Mouse (Mus musculus): Measurements from ENCODE around the gene Ifitm5. TPM values are rescaled to one million over a fixed set of nuclear protein-coding genes. Genes with fewer than 3 reads are reported as not detected.
A peak's percentile ranks its signal among the peaks of the same experiment; 100 is the strongest.

The Ifitm5 gene
- polyA plus RNA-seq, 1 experiment = 1.8 TPM

DNA sequence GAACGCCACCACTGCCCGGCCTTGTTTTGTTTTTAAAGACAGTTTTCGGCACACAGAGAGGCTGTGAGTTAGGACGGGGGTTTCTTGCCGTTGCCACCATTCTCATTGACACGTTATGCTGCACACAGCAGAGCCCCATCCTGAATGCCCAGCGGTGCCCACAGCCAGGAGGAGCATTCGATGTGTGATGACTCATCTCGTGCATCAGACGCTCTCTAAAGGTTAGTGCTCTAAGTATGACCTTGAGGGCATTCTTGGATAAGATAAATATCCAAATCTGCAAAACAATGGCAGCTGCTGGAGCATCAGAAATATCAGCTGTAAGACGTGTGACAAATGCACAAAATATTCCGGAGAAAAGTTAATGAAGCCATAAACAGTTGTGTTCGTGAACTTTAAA lies 43.0 kb downstream of the Ifitm5 start:
- Histone ChIP-seq H3K27me3 (ENCODE audit: control insufficient read depth, insufficient read depth, low read length, poor library complexity, severe bottlenecking) (no peaks in the 10 kb centered on the region), H3K9me3 (replicated peaks; ENCODE audit: control insufficient read depth, insufficient read depth, low read length, poor library complexity, severe bottlenecking) (no peaks in the 10 kb centered on the region), H3K9ac (ENCODE audit: low read depth, poor library complexity, severe bottlenecking) (no peak overlapping the region), H3K4me1 (ENCODE audit: control insufficient read depth, insufficient read depth, low read length) (peaks cover 3% of the 10 kb centered on the region), H3K4me3 (ENCODE audit: low read depth, low read length) (no peak overlapping the region), H3K36me3 (ENCODE audit: control insufficient read depth, insufficient read depth, low read length, poor library complexity, severe bottlenecking) (no peaks in the 10 kb centered on the region), H3K27ac (ENCODE audit: insufficient read depth, low read length) (no peak overlapping the region)
- TF ChIP-seq EP300 (IDR thresholded peaks at IDR 0.05; ENCODE audit: insufficient read depth, low read depth, low read length) (no peak), POLR2A (IDR thresholded peaks at IDR 0.05; ENCODE audit: insufficient read depth, low read length) (no peak), CTCF (IDR thresholded peaks at IDR 0.05; ENCODE audit: low read depth, low read length) (no peak)

DNA sequence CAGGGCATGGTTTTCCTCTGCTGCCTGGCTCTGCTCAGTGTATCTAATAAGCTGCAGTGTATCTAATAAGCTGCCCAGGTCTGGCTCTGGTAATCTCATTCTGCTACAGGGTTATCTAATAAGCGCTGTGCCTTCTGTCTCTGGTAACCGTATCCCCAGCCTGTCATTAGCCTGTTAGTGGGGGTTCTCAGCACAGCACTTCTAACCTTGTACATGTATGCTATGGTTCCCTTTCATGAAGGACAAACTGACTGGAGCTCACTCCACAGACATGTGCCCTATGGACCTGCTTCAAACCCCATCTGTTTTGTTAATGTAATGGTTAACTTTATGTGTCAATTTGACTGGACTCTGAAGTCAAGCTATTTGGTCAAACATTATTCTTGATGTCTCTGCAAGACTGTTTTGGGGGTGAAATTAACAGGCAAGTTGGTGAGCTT lies 44.4 kb downstream of the Ifitm5 start:
- TF ChIP-seq EP300 (IDR thresholded peaks at IDR 0.05; ENCODE audit: insufficient read depth, low read depth, low read length) = no peak
- TF ChIP-seq CTCF (IDR thresholded peaks at IDR 0.05; ENCODE audit: low read depth, low read length) = no peak
- no peak for TF ChIP-seq POLR2A (IDR thresholded peaks at IDR 0.05; ENCODE audit: insufficient read depth, low read length)
- H3K4me3 ChIP-seq (ENCODE audit: low read depth, low read length) = no peak overlapping the region
- no peak overlapping the region for H3K9ac ChIP-seq (ENCODE audit: low read depth, poor library complexity, severe bottlenecking)
- H3K36me3 ChIP-seq (ENCODE audit: control insufficient read depth, insufficient read depth, low read length, poor library complexity, severe bottlenecking) = no peaks in the 10 kb centered on the region
- H3K9me3 ChIP-seq (replicated peaks; ENCODE audit: control insufficient read depth, insufficient read depth, low read length, poor library complexity, severe bottlenecking) = no peaks in the 10 kb centered on the region
- H3K27ac ChIP-seq (ENCODE audit: insufficient read depth, low read length) = no peak overlapping the region
- H3K27me3 ChIP-seq (ENCODE audit: control insufficient read depth, insufficient read depth, low read length, poor library complexity, severe bottlenecking) = no peaks in the 10 kb centered on the region
- H3K4me1 ChIP-seq (ENCODE audit: control insufficient read depth, insufficient read depth, low read length) = no peaks in the 10 kb centered on the region

DNA sequence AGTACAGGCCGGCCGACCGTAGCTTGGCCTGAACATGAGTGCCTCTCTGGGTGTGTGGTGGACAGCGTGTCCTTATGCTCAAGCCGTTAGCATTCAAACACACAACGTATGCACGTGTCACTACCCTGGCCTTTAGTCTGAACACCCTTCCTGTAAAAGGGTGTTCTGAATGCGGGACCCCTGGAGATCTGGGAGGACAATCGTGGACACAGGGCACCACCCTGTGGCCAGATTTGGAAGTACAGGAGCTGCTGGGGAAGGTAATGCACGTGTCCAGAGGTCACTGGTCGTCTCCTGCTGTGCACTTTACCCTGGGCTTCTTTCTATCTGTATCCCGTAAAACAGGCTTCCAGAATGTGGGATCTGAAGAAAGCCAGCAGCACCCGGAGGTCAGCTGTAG lies 46.9 kb downstream of the Ifitm5 start:
- H3K4me1 ChIP-seq (ENCODE audit: control insufficient read depth, insufficient read depth, low read length) = no peaks in the 10 kb centered on the region
- H3K27me3 ChIP-seq (ENCODE audit: control insufficient read depth, insufficient read depth, low read length, poor library complexity, severe bottlenecking) = no peaks in the 10 kb centered on the region
- H3K36me3 ChIP-seq (ENCODE audit: control insufficient read depth, insufficient read depth, low read length, poor library complexity, severe bottlenecking) = peaks cover 3% of the 10 kb centered on the region
- no peak overlapping the region for H3K27ac ChIP-seq (ENCODE audit: insufficient read depth, low read length)
- H3K4me3 ChIP-seq (ENCODE audit: low read depth, low read length) = no peak overlapping the region
- H3K9me3 ChIP-seq (replicated peaks; ENCODE audit: control insufficient read depth, insufficient read depth, low read length, poor library complexity, severe bottlenecking) = no peaks in the 10 kb centered on the region
- TF ChIP-seq CTCF (IDR thresholded peaks at IDR 0.05; ENCODE audit: low read depth, low read length) = peak; percentile 82
- no peak for TF ChIP-seq POLR2A (IDR thresholded peaks at IDR 0.05; ENCODE audit: insufficient read depth, low read length)
- TF ChIP-seq EP300 (IDR thresholded peaks at IDR 0.05; ENCODE audit: insufficient read depth, low read depth, low read length) = no peak
- H3K9ac ChIP-seq (ENCODE audit: low read depth, poor library complexity, severe bottlenecking) = no peak overlapping the region

DNA sequence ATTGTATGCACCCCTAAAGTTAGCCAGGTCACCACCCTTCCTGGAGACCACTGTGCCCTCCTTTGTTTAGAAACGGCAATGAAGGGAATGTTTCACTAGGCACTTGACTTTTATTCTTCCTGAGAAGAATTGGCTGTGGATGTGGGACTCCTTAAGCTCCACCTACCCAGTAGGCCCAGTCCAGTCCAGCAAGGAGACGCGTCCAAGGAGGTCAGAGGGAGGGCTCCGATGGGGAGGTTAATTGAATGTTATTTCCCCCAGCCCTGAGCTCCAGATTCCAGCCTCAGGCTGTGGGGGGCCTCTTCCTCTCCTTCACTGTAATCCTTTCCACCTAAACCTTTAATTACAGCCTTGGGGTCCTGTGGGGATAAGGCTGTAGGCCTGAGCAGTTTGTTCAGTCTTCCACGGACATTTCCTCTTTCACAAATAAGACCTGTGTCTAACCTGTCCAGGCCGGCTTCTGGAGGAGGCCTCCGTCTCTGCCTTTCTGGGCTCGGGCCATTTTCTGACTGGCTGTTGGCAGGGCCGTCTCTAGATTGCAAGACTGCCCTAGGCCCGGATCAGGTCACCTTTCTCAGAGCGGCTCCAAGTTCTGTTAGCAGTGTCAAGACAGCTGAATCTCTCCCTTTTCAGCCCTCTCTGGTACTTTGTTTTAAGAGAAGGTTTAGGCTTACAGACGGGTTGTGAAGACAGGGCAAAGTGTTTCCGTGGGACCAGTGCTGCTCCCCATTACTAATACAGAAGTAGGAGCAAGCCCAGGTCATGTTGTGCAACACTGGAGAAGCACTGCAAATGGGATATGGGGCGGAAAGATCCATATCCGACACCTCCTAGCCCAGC lies 47.8 kb downstream of the Ifitm5 start:
- Histone ChIP-seq H3K27ac (ENCODE audit: insufficient read depth, low read length) (no peak overlapping the region), H3K4me1 (ENCODE audit: control insufficient read depth, insufficient read depth, low read length) (no peaks in the 10 kb centered on the region), H3K9me3 (replicated peaks; ENCODE audit: control insufficient read depth, insufficient read depth, low read length, poor library complexity, severe bottlenecking) (no peaks in the 10 kb centered on the region), H3K36me3 (ENCODE audit: control insufficient read depth, insufficient read depth, low read length, poor library complexity, severe bottlenecking) (peaks cover 3% of the 10 kb centered on the region), H3K27me3 (ENCODE audit: control insufficient read depth, insufficient read depth, low read length, poor library complexity, severe bottlenecking) (no peaks in the 10 kb centered on the region), H3K4me3 (ENCODE audit: low read depth, low read length) (no peak overlapping the region), H3K9ac (ENCODE audit: low read depth, poor library complexity, severe bottlenecking) (0 out of 2 replicates have a peak overlapping the region, but pooled peaks have one; percentile 4)
- no peak for TF ChIP-seq POLR2A (IDR thresholded peaks at IDR 0.05; ENCODE audit: insufficient read depth, low read length)
- no peak for TF ChIP-seq CTCF (IDR thresholded peaks at IDR 0.05; ENCODE audit: low read depth, low read length)
- no peak for TF ChIP-seq EP300 (IDR thresholded peaks at IDR 0.05; ENCODE audit: insufficient read depth, low read depth, low read length)

DNA sequence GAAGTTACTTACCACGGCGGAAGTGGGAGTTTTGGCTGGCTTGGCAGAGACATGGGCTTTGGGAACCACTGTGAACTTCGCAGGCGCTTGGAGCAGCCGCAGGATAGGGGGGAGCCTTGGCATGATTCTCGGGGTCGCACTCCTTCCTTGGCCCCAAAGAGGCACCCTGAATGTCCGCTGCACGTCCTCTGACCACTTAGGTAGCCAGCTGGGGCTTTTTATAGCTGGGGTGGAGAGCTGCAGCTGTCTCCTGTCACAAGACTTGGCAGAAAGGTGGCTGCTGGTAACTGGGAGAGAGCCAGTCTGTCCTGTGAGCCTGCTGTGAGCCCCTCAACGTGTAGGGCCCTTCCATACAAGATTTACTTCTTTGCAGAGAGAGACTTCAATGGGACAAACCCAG lies 49.9 kb downstream of the Ifitm5 start, which contains the start of gene Cox8b:
Gene Cox8b, minus strand, starts transcription at position 227 of the 400 bp plus-strand sequence.
- H3K4me3 ChIP-seq (ENCODE audit: low read depth, low read length) = no peak within 1 kb of the TSS
- H3K27ac ChIP-seq (ENCODE audit: insufficient read depth, low read length) = no peak within 1 kb of the TSS
- peaks cover 5% of the 10 kb centered on the region for H3K36me3 ChIP-seq (ENCODE audit: control insufficient read depth, insufficient read depth, low read length, poor library complexity, severe bottlenecking)
- no peaks in the 10 kb centered on the region for H3K9me3 ChIP-seq (replicated peaks; ENCODE audit: control insufficient read depth, insufficient read depth, low read length, poor library complexity, severe bottlenecking)
- TF ChIP-seq CTCF (IDR thresholded peaks at IDR 0.05; ENCODE audit: low read depth, low read length) (no peak), EP300 (IDR thresholded peaks at IDR 0.05; ENCODE audit: insufficient read depth, low read depth, low read length) (no peak)
- no peak within 1 kb of the TSS; the same call in 1 of the 2 replicates for H3K9ac ChIP-seq (ENCODE audit: low read depth, poor library complexity, severe bottlenecking)
- H3K4me1 ChIP-seq (ENCODE audit: control insufficient read depth, insufficient read depth, low read length) = no peaks in the 10 kb centered on the region
- no peaks in the 10 kb centered on the region for H3K27me3 ChIP-seq (ENCODE audit: control insufficient read depth, insufficient read depth, low read length, poor library complexity, severe bottlenecking)

DNA sequence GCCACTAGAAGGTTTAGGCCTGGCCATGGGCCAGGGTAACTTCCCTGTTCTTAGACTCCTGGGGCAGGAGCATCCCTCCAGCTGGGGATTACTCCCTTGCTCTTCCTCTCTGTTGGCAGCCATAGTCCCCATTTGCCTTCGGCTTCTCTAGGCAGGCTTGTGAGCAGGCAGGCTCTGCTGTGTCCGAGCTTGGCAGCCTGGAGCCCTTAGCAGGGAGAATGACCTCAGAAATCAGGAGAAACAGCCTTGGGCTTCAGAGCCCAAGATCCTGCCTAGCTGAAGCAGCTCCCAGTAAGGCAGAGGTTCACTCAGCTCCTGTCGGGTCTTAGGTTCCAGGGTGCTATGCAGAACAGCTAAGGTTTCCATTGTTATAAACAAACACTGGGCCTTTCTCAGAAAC lies 51.0 kb downstream of the Ifitm5 start:
- H3K36me3 ChIP-seq (ENCODE audit: control insufficient read depth, insufficient read depth, low read length, poor library complexity, severe bottlenecking) = peaks cover 9% of the 10 kb centered on the region
- H3K9me3 ChIP-seq (replicated peaks; ENCODE audit: control insufficient read depth, insufficient read depth, low read length, poor library complexity, severe bottlenecking) = no peaks in the 10 kb centered on the region

More for the DNA sequence above, 51.0 kb downstream of the Ifitm5 start:
- no peaks in the 10 kb centered on the region for H3K4me1 ChIP-seq (ENCODE audit: control insufficient read depth, insufficient read depth, low read length)
- TF ChIP-seq POLR2A (IDR thresholded peaks at IDR 0.05; ENCODE audit: insufficient read depth, low read length) (no peak), CTCF (IDR thresholded peaks at IDR 0.05; ENCODE audit: low read depth, low read length) (no peak), EP300 (IDR thresholded peaks at IDR 0.05; ENCODE audit: insufficient read depth, low read depth, low read length) (no peak)
- H3K9ac ChIP-seq (ENCODE audit: low read depth, poor library complexity, severe bottlenecking) = no peak overlapping the region
- no peaks in the 10 kb centered on the region for H3K27me3 ChIP-seq (ENCODE audit: control insufficient read depth, insufficient read depth, low read length, poor library complexity, severe bottlenecking)
- H3K4me3 ChIP-seq (ENCODE audit: low read depth, low read length) = no peak overlapping the region
- H3K27ac ChIP-seq (ENCODE audit: insufficient read depth, low read length) = no peak overlapping the region

Other genes starting within 250 kb of the Ifitm5 start
- not detected in 2 replicates for gene Cyp2e1, start 186.6 kb downstream of the Ifitm5 start, polyA plus RNA-seq (2011; ENCODE audit: insufficient read depth, insufficient read length, low read depth, missing spikeins)
- 3.7 and 3.9 TPM in 2 replicates for gene Syce1, start 162.4 kb downstream of the Ifitm5 start, polyA plus RNA-seq (2011; ENCODE audit: insufficient read depth, insufficient read length, low read depth, missing spikeins)
- gene Zfp941, start 128.1 kb downstream of the Ifitm5 start, polyA plus RNA-seq (2011; ENCODE audit: insufficient read depth, insufficient read length, low read depth, missing spikeins) = 14.5 and 23.4 TPM in 2 replicates
- 13.1 and 15.2 TPM in 2 replicates for gene Urah, start 115.3 kb downstream of the Ifitm5 start, polyA plus RNA-seq (2011; ENCODE audit: insufficient read depth, insufficient read length, low read depth, missing spikeins)
- gene Scgb1c1, start 104.7 kb downstream of the Ifitm5 start, polyA plus RNA-seq (2011; ENCODE audit: insufficient read depth, insufficient read length, low read depth, missing spikeins) = not detected in 2 replicates
- not detected in 2 replicates for gene Odf3, start 102.5 kb downstream of the Ifitm5 start, polyA plus RNA-seq (2011; ENCODE audit: insufficient read depth, insufficient read length, low read depth, missing spikeins)
- not detected in 2 replicates for gene Gm45785, start 94.0 kb downstream of the Ifitm5 start, polyA plus RNA-seq (2011; ENCODE audit: insufficient read depth, insufficient read length, low read depth, missing spikeins)
- gene Ric8a, start 93.3 kb downstream of the Ifitm5 start, polyA plus RNA-seq (2011; ENCODE audit: insufficient read depth, insufficient read length, low read depth, missing spikeins) = 23.3 and 26.3 TPM in 2 replicates
- gene Bet1l, start 92.7 kb downstream of the Ifitm5 start, polyA plus RNA-seq (2011; ENCODE audit: insufficient read depth, insufficient read length, low read depth, missing spikeins) = 14.0 and 18.3 TPM in 2 replicates
- 246 and 251 TPM in 2 replicates for gene Psmd13, start 68.3 kb downstream of the Ifitm5 start, polyA plus RNA-seq (2011; ENCODE audit: insufficient read depth, insufficient read length, low read depth, missing spikeins)
- gene Sirt3, start 68.0 kb downstream of the Ifitm5 start, polyA plus RNA-seq (2011; ENCODE audit: insufficient read depth, insufficient read length, low read depth, missing spikeins) = 17.4 and 17.9 TPM in 2 replicates
- not detected in 2 replicates for gene Cox8b, start 49.8 kb downstream of the Ifitm5 start, polyA plus RNA-seq (2011; ENCODE audit: insufficient read depth, insufficient read length, low read depth, missing spikeins)
- not detected in 2 replicates for gene Nlrp6, start 29.4 kb downstream of the Ifitm5 start, polyA plus RNA-seq (2011; ENCODE audit: insufficient read depth, insufficient read length, low read depth, missing spikeins)
- gene Pgghg, start 8.9 kb downstream of the Ifitm5 start, polyA plus RNA-seq (2011; ENCODE audit: insufficient read depth, insufficient read length, low read depth, missing spikeins) = 9.4 and 9.7 TPM in 2 replicates
- 3.1 TPM in 1 of 2 replicates, not detected in the other for gene Gm45717, start 5.6 kb upstream of the Ifitm5 start, polyA plus RNA-seq (2011; ENCODE audit: insufficient read depth, insufficient read length, low read depth, missing spikeins)
- 720 and 786 TPM in 2 replicates for gene Ifitm2, start 5.7 kb upstream of the Ifitm5 start, polyA plus RNA-seq (2011; ENCODE audit: insufficient read depth, insufficient read length, low read depth, missing spikeins)
- gene Ifitm1, start 16.9 kb upstream of the Ifitm5 start, polyA plus RNA-seq (2011; ENCODE audit: insufficient read depth, insufficient read length, low read depth, missing spikeins) = 501 and 504 TPM in 2 replicates
- gene Ifitm3, start 60.5 kb upstream of the Ifitm5 start, polyA plus RNA-seq (2011; ENCODE audit: insufficient read depth, insufficient read length, low read depth, missing spikeins) = 410 and 433 TPM in 2 replicates
- not detected in 2 replicates for gene Ifitm6, start 67.6 kb upstream of the Ifitm5 start, polyA plus RNA-seq (2011; ENCODE audit: insufficient read depth, insufficient read length, low read depth, missing spikeins)
- not detected in 2 replicates for gene Gm17387, start 78.8 kb upstream of the Ifitm5 start, polyA plus RNA-seq (2011; ENCODE audit: insufficient read depth, insufficient read length, low read depth, missing spikeins)
- 18.3 and 22.2 TPM in 2 replicates for gene B4galnt4, start 110.8 kb upstream of the Ifitm5 start, polyA plus RNA-seq (2011; ENCODE audit: insufficient read depth, insufficient read length, low read depth, missing spikeins)
- 19.6 and 22.0 TPM in 2 replicates for gene Pkp3, start 127.9 kb upstream of the Ifitm5 start, polyA plus RNA-seq (2011; ENCODE audit: insufficient read depth, insufficient read length, low read depth, missing spikeins)
- 15.4 and 23.2 TPM in 2 replicates for gene Sigirr, start 150.3 kb upstream of the Ifitm5 start, polyA plus RNA-seq (2011; ENCODE audit: insufficient read depth, insufficient read length, low read depth, missing spikeins)
- gene Ano9, start 167.5 kb upstream of the Ifitm5 start, polyA plus RNA-seq (2011; ENCODE audit: insufficient read depth, insufficient read length, low read depth, missing spikeins) = 19.1 and 22.1 TPM in 2 replicates
- 42.5 and 55.3 TPM in 2 replicates for gene Ptdss2, start 172.1 kb upstream of the Ifitm5 start, polyA plus RNA-seq (2011; ENCODE audit: insufficient read depth, insufficient read length, low read depth, missing spikeins)
- gene Rnh1, start 222.6 kb upstream of the Ifitm5 start, polyA plus RNA-seq (2011; ENCODE audit: insufficient read depth, insufficient read length, low read depth, missing spikeins) = 44.8 and 48.5 TPM in 2 replicates
- 50.5 and 51.8 TPM in 2 replicates for gene Hras, start 243.7 kb upstream of the Ifitm5 start, polyA plus RNA-seq (2011; ENCODE audit: insufficient read depth, insufficient read length, low read depth, missing spikeins)
- gene Lrrc56, start 243.9 kb upstream of the Ifitm5 start, polyA plus RNA-seq (2011; ENCODE audit: insufficient read depth, insufficient read length, low read depth, missing spikeins) = 3.3 and 3.4 TPM in 2 replicates

Data from ES-Bruce4 (cell line).